Mouse (Mus musculus): ENCODE results near the gene Igf2bp1. TPM values are rescaled to one million over a fixed set of nuclear protein-coding genes. Genes with fewer than 3 reads are reported as not detected.
"Not testable (repeated sequence)": the region's sequence is repeated elsewhere in the genome, so short reads cannot be mapped to it uniquely, and the experiment has no call there.

The Igf2bp1 gene
- total RNA-seq, 2 experiments from 2014 or later, result 0.27 TPM; not detected in 1

DNA sequence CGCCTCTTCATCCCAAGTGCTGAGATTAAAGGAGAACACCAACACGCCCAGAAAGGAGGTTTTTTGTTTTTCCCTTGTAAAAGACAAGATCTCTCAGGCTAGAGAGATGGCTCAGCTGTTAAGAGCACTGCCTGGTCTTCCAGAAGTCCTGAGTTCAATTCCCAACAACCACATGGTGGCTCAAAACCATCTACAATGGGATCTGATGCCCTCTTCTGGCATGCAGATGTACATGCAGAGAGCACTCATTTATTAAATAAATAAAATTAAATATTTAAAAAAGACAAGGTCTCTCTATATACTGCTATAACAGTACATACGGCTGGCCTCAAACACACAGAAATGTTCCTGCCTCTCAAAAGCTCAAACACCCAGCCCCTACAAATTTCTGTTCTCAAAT lies 27.3 kb downstream of the Igf2bp1 start:
- intact Hi-C loops (cut with DNase I), result no loop called here
- no peak for DNase-seq (ENCODE audit: low spot score in 2 of 2)

DNA sequence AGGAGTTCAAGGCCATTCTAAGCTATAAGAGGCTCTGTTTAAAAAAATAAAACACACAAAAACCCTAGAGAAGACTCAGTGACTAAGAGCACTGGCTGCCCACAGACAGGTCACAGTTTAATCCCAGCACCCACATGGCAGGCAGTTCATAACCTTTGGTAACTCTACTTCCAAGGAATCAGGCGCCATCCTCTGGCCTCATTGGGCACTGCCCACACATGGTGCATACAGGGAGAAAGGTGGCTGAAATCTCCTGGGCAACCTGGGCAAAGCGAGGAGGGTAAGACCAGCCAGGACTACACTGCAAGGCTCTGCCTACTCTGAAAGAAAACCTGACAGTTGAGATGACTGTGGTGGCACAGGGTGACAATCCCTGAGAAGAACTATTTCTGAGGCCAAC lies 29.4 kb downstream of the Igf2bp1 start:
- no peak for DNase-seq (ENCODE audit: low spot score in 2 of 2)
- intact Hi-C loops (cut with DNase I), result no loop called here

DNA sequence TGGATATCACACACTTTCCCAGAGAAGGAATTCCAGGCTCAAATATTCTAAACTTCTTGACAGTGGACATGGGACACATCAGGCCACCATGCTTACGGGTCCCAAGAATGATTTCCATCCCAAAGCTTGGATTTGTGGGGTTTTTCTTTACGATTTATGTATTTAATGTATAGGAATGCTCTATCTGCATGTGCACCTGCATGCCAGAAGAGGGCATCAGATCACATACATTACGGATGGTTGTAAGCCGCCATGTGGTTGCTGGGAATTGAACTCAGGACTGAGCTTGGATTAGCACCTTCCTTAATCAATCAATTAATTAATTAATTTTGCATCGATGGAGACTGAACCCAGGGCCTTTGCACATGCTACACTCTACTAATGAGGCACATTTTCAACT lies 30.0 kb downstream of the Igf2bp1 start:
- DNase-seq (ENCODE audit: low spot score in 2 of 2), result no peak
- intact Hi-C loops (cut with DNase I), result no loop called here

DNA sequence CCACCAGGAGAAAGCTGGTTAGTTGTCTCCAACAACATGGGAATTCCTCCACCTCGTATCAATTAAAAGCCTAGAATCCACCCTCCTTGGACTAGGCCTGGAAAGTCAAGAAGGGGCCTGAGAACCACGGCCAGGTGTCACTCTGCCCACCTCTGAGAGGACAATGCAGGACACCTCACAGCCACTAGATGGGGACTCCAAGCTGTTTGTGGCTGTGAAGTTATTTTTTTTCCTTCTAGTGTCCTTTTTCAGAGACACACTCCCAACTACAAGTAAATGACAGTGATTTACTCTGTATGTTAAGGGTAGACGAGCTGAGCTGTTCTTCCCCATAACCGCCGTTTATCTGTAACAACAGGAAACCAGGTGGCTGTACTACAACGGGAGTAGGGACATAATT lies 32.6 kb downstream of the Igf2bp1 start:
- intact Hi-C loops (cut with DNase I), result no loop called here
- no peak for DNase-seq (ENCODE audit: low spot score in 2 of 2)

DNA sequence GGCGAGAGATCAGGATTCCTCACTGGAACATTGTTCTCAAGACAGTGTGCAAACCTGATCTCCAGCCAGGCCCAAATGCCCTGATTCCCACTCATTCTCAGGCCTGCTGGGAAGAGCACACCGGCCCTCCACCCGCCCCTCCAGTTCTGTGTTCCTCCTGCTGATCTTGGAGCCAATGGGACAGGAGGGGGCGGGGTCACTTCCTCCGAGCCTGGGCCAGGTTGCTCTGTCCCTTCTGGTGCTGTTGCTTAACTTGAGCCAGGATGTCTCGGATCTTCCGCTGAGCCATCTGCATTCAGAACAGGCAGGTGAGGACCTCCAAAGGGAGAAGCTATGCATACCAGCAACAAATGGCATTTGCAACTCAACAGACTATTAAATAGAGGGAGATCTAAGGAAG lies 42.4 kb downstream of the Igf2bp1 start:
- intact Hi-C loops (cut with DNase I), result no loop called here
- no peak for DNase-seq (ENCODE audit: low spot score in 2 of 2)

DNA sequence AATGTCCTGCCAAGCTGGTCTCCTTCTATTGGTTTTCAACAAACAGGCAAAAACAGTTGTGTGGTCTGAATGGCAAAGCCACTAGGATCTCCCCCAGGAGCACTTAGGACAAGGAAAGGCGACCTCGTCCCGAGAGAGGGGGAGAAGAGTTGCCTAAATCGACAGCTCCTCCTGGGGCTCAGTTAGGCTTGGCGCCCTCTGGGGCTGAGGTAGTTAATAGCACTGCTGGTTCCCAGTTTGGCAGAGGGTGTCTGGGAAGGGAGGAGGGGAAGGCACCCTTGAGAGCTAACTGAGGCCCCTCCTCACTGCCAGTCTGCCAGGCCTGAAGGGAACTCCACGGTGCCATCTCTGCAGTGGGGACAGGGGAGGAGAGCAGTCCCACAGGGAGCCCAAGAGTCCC lies 46.6 kb downstream of the Igf2bp1 start:
- DNase-seq (ENCODE audit: low spot score in 2 of 2), result no peak
- intact Hi-C loops (cut with DNase I), result loop anchor here (5.0 kb wide), 1 partner anchor 82 kb away; no protein-coding TSS in a partner anchor

DNA sequence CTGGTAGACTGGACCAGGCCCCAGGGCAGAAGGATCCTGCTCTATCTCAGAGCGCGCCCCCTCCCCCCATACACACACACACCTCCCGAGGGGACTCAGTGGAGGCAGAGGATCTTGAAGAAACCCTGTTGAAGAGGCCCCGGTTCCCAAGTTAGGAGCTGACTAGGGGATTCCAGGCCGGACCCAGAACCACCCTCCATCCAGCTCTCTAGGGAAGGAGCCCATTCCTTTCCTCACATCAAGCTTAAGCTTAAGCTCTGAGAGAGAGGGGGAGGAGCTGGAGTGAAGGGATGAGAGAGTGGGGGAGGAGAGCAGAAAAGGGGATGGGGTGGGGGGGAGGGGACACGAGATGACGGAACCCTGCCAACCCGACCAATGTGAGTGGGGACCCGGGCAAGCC lies 47.5 kb downstream of the Igf2bp1 start:
- intact Hi-C loops (cut with DNase I), result loop anchor here (5.0 kb wide), 1 partner anchor 81 kb away; no protein-coding TSS in a partner anchor
- no peak for DNase-seq (ENCODE audit: low spot score in 2 of 2)

DNA sequence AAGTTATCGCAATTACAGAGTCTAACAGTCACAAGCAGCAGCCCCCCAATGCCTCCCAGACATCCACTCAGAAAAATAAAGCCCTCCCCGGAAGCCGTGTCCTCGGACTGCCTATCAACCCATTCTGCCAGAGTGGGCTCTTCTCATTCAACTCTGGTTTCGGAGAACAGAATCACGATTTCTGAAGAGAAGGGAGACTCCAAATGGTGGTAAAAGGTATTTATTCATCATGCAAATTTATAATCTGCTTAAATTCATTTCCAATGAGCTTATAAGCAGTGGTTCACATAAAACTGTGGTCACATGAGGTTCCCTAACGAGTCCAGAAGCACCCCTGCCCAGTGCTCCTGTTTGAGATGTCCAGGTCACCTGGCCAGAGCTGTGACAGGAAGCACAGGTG lies 48.3 kb downstream of the Igf2bp1 start:
- intact Hi-C loops (cut with DNase I), result loop anchor here (5.0 kb wide), 1 partner anchor 80 kb away; no protein-coding TSS in a partner anchor
- DNase-seq (ENCODE audit: low spot score in 2 of 2), result no peak

DNA sequence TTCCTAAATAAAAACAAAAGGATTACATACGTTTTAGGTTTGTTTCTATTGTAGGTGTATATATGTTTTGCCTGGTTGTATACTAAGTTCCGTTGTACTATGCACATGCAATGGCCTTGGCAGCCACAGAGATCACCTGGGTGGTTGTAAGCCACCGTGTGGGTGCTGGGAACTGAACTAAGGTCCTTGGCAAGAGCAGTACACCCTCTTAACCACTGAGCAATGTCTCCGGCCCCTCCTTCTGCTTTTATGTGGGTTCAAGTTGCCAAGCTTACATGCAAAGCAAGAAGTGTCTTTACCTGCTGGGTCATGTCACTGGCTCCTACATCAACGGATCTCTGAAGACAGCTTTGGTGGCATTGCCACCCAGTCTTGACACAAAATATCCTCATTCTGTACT lies 52.4 kb downstream of the Igf2bp1 start:
- no peak for DNase-seq (ENCODE audit: low spot score in 2 of 2)
- intact Hi-C loops (cut with DNase I), result no loop called here

DNA sequence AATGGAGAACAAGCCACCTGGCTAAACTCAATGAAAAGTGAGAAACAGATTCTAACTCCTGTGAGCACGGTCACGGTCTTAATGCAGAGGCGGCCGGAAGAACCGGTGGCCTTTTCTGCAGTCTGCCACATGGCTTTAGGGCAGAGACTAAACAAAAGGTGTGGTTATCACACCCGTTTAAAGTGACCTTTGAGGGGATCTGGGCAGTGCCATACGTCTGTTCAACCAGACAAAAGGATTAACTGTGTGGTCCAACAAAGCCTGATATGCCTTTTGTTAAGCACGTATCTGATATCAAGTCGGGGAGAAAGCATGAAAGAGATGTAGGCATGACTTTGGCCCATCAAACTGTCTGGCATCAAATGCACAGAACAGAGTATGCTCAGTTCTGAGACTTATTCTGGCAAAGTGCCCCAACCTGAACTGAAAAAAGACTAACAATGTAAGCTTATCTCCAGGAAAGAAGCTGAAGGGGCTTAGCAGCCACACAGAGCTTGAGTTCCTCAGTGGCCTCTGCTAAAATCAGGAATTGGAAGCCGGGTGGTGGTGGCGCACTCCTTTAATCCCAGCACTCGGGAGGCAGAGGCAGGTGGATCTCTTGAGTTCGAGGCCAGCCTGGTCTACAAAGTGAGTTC lies 59.8 kb downstream of the Igf2bp1 start:
- DNase-seq (ENCODE audit: low spot score in 2 of 2), result no peak
- intact Hi-C loops (cut with DNase I), result no loop called here

DNA sequence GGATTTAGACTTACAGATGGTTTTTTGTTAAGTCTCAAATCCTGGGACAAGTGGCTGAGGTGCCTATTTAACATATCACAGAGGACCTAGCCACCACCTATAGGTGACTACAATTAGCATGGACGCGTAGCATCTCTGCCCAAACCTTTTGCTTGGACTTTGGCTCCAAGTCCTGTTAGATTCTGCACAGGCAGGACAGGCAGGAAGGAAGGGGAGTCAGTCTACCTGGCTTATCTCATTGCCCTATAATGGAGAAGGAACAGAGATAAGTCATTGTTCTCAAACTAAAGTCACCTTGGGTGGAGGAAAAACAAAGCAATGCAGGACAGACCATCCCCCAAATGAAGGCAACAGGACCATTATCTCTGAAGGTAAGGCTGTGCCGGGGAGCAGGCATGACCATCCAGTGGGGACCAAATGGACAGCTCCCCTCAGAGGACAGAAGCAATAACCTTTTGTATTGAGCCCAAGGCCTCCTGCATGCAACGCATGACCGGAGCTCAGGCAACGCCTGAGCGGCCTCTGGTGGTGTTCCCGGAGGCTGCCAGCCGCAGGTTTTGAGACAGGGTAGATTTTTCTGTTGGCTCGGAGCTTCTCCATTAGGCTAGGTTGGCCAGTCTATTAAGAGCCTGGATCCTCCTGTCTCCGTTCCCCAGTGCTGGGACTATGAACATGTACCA lies 65.8 kb downstream of the Igf2bp1 start:
- intact Hi-C loops (cut with DNase I), result no loop called here
- DNase-seq (ENCODE audit: low spot score in 2 of 2), result no peak

DNA sequence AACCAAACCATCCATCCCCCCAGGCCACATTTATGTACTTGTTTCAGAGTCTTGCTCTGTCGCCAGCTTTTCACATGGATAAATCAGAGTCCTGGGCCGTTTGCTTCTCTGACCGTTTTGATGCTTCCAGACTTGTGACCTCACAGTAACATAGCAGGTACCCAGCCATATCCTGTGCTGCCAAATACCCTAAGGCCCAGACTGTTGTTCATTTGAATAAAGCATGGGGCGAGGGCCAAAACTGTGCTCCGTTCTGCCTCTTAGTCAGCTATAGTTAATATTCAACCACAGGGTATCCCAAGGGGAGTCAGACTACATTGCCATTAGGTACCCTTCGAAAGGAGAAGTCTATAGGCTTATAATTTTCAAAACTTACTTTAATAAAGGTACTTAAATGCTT lies 69.3 kb downstream of the Igf2bp1 start:
- intact Hi-C loops (cut with DNase I), result no loop called here

DNA sequence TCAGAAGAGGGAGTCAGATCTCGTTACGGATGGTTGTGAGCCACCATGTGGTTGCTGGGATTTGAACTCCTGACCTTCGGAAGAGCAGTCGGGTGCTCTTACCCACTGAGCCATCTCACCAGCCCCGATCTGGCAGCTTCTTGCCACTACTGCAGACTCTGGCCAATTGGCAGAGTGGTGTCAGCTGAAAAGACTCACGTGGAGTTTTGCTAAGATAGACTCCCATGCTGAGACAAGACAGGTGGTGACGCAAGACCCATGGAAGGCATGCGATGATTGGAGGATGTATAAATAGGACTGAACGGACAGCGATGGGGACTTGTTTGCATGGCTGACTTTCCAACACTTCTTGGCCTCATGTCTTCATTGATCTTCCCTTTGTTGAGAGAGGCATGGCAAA lies 73.6 kb downstream of the Igf2bp1 start:
- DNase-seq (ENCODE audit: low spot score in 2 of 2); intact Hi-C loops (cut with DNase I): not testable (repeated sequence)

More for the DNA sequence above, 69.3 kb downstream of the Igf2bp1 start:
- no peak for DNase-seq (ENCODE audit: low spot score in 2 of 2)

DNA sequence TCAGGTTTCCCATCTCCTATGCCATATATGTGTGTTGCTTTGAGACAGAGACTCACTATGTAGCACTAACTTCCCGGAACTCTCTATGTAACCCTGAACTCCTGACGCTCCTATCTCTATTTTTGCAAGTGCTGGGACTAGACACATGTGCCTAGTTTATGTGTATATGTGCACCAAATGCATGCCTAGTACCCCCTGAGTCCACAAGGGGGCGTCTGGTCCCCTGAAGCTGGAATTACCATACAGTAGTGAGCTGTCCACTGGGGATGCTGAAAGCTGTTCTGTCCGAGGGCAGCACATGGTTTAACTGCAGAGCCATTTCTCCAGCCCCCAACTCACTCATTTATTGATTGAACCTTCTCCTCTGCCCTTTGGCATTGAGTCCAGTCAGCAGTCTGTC lies 79.3 kb downstream of the Igf2bp1 start:
- intact Hi-C loops (cut with DNase I), result no loop called here
- DNase-seq (ENCODE audit: low spot score in 2 of 2), result no peak

DNA sequence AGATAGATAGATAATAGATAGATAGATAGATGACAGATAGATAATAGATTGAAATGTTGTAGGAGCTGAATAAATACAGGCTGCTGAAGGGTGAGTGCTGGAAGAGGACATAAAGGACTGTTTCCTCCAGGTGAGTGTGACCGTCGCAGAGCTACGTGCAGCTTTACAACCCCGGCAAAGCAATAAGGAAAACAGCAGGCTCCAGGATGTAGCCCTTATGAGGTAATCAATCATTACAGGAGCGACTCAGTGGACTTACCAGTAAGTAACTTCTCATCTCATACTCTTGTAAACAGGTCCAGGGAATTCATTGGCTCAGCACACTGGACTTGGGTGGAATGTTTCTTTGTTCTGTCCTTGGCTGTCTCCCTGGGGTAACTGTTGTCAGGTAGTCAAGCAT lies 79.8 kb downstream of the Igf2bp1 start:
- DNase-seq (ENCODE audit: low spot score in 2 of 2), result no peak
- intact Hi-C loops (cut with DNase I), result no loop called here

DNA sequence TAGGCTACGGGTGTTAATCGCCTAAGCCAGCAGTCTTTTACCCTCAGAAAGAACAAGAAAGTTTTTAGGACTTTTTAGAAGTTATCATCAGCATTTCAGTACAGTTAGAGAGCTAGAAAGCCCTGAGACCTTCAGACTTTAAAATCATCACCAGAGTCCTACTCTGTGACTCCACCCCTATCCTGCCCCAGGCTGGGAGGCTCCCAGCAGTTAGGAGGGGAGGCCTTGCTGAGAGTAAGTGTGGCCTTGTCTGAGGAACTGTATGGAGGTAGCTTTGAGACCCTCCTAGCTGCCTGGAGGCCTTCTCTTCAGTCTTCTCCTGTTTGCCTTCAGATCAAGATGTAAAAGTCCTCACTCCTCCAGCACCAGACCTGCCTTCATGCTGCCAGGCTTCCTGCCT lies 81.5 kb downstream of the Igf2bp1 start:
- DNase-seq (ENCODE audit: low spot score in 2 of 2), result no peak
- intact Hi-C loops (cut with DNase I), result no loop called here

DNA sequence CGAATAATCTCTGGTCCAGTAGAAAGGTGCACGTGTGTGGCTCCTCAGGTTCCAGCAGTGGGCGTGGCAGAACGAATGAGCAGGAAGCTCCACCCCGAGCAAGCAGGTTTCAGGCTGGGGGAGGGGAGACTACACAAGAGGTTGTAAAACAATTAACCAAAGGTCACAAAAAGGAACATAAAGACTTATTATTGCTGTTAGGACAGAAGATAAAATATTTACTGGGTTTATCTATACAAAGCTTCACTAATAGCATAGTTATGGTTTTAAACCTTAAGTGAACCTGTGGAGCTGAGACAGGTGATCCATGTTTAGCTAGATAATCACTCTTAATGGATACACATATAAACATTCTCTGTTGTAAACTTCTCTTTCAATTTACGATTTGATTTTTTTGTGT lies 82.3 kb downstream of the Igf2bp1 start:
- DNase-seq (ENCODE audit: low spot score in 2 of 2); intact Hi-C loops (cut with DNase I): not testable (repeated sequence)

DNA sequence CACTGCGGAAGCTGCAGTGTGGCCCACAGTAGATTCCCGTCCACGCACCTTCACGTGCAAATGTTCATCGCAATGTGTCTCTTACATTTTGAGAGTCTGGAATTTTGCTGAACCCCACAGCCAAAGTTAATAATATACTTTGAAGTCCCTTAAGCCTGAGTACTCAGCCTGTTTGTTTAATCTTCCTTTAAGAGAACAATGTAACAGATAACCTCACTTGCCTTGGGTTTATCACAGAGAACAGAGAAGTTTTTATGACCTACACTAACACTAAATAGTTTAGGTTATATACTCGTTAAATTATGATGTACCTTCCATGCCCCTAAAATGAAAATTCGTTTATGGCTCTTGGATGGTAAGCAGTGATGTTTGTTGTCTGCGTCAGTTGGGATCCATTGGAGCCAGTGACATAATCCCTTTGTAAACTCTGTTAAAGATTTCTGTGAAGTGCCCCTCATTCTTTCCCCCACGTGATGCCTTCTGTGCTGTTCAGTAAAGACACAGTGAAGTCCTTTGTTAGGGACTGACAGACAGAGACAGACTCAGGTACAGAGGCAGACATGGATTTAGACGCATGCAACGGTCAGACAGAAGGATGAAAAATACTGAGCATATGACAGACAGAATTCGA lies 83.6 kb downstream of the Igf2bp1 start:
- intact Hi-C loops (cut with DNase I), result no loop called here
- DNase-seq (ENCODE audit: low spot score in 2 of 2), result no peak

DNA sequence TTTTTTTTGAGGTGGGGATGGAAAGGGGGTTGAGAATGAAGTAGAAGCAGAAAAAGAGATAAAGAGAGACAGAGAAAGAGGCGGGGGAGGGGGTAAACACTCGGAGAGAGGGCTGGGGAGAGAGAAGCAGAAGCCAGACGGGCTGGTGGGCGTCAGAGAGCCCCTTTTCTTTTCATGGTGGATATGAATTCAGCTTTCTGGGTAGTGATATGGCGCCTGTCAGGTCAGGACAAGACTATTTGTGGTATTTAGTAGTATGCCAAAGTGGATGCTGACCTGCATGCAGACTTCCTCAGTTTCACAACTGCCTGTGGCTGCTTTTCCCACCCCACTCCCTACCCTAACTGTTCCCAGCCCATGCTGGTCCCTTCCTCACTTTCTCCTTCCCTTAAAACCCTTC lies 89.3 kb downstream of the Igf2bp1 start:
- no peak for DNase-seq (ENCODE audit: low spot score in 2 of 2)
- intact Hi-C loops (cut with DNase I), result loop anchor here (10.0 kb wide), 1 partner anchor 448 kb away; the partner anchor contains the start of gene Hoxb1

DNA sequence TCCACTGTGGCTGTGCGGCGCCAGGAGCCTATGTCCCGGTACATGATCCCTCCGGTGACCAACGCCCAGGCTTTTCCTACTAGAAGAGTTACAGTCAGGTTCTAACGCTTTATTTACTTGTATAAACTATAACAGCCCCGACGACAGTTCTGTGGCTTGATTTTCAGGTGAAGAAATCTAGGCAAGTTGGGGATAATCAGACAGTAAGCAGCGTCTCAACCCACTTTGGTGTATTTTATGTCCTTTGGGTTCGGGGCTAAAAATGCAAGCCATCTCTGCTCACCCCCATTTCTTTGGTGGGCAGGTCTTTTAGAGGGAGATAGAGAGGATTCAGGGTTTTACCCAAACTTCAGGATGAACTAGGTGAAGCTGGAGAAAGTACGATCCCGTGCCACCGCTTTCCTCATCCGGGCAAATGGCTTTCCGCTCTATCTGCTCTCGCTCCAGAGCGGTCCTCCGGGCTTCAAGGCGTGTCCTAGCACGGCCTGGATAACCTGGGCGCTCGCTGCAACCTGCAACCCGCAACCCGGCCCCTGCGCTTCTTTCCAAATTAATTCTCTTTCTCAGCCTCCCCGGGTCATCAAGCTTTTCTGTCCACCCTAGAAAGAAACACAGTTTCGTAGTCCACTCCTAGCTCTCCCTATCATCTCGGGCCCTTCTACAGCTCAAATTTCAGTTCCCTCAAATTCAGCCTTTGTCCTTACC lies 90.6 kb downstream of the Igf2bp1 start:
- peak; percentile 3 to 6 for DNase-seq (ENCODE audit: low spot score in 2 of 2)
- intact Hi-C loops (cut with DNase I), result loop anchor here (10.0 kb wide), 1 partner anchor 450 kb away; the partner anchor contains the start of gene Hoxb1
